Mouse (Mus musculus) urinary bladder, postnatal 4 days (tissue): ENCODE data around the gene Zfp385c.

Experiments
- DNase-seq, 2 experiments: peaks; one replicate each; pipeline ENCODE4 v3.0.0; 2021 to 2022; ENCODE audit warnings: low spot score in 2 of 2

Gene Zfp385c

DNA sequence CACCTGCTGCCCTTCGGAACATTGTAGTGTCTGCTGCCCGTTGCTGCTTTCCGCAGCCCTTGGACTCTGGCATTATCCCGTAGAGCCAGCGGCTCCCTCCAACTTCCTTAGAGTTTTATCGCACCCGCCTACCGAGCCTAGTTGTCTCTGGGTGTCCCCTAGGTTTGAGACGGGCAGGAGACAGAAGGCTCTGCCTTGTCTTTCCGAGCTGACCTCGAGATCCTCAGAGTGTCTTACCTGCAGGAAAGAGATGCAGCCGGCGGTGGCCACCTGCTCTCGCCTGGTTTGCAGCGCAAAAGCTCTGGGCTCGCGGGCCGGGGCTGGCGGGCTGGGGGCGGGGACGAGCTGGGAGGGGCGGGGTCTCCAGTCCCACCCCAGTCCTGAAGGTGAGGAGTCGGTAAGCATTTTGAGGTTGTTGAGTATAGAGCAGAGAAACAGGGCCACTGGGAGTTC is at the start of gene Zfp385c:
Gene Zfp385c, minus strand, starts transcription at position 292 of the 453 bp plus-strand sequence.
- no peak for DNase-seq

DNA sequence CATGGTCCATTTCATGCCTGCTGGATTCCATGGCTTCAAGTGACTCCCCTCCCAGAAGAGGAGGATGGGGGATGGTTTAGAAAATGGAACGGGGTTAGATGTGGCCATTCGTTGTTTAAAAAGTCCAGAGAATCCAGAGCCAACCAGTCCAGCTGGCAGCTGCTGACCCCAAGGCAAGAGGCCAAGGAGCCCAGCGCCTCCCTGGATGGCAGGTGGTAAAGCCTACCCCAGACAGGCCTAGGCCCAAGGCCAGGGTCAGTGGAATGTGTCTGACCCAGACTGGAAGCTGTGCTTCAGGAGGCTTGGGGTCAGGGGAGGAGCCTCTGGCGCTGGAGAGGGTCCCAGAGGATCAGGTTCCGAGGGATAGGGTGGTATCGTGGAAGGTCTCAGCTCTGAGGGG is 49.1 kb upstream of the Zfp385c start:
- no peak for DNase-seq

DNA sequence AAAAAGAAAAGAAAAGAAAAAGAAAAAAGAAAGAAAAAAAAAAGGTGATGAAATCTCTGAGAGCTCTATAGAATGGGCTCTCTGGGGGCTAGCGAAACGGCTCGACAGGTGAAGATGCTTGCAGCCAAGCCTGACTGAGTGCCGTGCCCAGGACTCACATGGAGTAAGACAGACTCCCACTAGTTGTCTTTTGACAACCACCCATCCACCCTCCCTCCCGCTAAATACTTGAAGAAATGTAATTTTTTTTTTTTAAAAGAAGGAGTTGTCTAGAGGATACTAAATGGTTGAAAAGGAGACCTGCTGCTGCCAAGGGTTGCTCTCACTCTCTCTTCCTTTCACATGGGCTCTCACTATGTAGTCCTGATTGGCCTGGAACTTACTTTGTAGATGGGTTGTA is 46.5 kb upstream of the Zfp385c start:
- DNase-seq = no peak

DNA sequence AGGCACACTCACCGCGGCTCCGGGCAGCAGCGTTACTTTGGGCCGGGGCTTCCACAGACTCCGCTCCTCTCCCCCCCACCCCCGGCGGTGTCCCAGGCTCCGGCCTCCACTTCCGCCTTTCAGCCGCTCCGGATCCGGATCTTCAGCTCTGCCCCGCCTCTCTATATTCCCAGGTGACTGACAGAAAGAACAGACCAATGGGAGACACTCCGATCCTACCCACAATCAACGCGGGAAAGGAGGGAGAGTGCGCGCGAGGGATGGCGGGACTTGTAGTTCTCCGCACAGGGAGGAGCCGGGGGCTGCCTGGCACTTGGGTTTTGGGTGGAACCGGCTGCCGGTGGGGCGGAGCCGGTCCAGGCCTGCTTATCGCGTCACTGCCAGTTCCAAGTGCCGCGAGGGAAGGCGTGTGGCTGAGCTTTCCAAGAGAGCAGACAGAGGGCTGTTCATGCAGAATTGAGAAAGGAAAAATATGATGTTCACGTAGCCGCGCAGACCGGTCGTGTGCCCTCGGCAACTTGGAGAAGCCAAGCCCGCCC is 45.9 kb upstream of the Zfp385c start, which contains the start of gene Rab5c:
Gene Rab5c, minus strand, starts transcription at position 150 of the 539 bp plus-strand sequence.
- peak; percentile 97 to 99 for DNase-seq

DNA sequence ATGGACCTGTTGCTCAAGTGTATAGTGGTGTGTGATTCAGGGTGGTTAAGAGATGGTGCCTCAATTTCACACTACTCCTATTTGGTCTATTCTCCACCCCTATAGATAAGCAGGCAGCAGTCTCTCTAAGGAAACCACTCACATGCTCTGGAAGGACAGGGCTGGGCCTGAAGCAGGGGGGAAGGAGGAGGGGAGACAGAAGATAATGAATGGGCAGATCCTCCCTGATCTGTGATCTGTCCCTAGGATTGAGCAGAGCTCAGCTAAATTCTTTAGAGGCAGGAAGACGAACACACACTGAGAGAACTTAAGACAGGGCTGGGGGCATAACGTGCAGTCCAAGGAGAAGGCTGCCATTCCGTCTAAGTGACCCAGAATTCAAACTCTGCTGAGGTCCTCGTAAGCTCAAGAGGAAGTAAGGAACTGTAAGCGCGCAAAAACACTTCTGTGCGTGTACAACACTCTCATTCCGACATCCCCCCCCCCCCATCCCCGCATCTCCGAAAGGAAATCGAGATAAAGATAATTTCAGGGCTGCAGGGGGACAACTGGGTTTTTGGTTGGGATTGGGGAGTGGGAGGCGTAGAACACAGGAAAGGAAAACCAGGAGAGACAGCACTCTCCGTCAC is 45.0 kb upstream of the Zfp385c start:
- no peak for DNase-seq

DNA sequence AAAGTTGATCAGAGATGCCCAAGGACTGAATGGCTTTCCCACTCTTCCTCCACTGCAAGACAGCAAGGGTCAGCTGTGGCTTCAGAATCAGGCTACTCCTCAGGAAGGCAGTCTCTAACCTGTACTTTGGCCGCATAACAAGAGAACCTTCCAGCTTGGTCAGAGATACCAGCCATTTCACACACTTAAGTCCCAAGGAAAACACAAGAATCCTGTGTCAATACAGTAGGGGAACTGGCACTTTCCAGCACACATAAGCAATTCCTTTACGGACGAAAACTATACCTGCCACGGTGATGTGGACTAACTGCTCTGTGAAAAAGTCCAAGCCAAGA is 44.5 kb upstream of the Zfp385c start:
- no peak for DNase-seq

DNA sequence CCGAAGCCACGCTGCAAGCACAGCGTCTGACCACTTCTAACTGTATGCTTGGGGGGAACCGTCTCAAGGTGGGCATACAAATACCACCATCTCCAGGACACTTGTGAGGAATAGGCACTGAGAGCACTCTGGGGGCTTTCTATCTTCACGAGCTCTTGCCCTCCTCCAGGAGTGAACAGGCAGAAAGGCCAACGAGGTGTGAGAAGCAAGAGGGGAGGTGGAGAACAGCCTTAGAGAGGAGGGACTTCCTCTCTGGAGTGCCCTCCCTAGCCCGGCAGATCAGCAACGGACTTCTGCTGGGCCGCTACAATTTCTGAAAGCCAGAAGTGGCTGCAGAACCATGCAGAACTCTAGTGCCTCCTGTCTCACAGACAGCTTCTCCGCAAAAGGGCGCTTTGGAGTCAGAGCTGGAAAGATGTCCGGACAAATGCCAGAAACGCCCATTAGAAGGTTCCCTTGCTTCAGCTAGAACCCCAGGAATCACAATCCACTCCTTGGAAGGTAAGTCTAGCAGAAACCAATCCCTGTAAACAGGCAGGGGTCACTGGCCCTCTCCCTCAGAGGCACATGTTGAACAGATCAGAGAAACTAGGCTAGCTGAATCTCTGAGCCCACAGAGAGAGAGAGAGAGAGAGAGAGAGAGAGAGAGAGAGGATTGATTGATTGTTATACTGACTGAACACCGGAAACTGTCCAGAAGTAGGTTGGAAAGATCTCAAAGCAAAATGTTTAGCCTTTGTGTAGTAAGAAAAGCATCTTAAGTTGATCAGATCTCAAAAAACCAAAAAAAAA is 43.9 kb upstream of the Zfp385c start:
- DNase-seq = no peak

DNA sequence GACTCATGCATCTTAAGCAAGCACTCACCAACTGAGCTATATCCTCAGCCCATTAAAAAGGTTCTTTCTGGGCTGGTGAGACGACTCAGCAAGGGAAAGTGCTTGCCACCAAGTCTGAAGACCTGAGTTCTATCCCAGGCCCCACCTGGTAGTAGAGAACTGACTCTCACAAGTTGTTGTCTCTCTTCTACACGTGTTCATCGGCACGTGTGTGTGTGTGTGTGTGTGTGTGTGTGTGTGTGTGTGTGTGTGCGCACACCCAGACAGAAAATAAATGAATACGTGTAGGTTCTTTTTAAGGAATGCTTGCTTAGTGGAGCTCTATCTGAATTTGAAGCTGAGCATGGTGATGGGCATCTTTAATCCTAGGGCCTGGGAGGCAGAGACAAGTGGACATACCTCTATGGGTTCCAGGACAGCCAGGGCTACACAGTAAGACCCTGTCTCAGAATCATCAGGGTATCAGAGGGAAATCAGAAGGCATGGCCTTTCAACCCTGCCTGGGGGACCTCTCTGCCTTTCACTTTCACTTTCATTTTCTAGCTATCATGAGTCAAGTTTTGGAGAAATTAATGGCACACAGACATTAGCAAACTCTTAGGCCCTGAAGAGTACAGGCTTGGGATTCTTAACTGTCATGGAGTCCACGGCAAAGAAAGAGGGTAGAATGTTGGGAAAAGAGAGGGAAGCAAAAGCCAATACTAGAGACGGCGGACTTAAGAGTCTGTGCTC is 43.0 kb upstream of the Zfp385c start:
- DNase-seq = no peak

DNA sequence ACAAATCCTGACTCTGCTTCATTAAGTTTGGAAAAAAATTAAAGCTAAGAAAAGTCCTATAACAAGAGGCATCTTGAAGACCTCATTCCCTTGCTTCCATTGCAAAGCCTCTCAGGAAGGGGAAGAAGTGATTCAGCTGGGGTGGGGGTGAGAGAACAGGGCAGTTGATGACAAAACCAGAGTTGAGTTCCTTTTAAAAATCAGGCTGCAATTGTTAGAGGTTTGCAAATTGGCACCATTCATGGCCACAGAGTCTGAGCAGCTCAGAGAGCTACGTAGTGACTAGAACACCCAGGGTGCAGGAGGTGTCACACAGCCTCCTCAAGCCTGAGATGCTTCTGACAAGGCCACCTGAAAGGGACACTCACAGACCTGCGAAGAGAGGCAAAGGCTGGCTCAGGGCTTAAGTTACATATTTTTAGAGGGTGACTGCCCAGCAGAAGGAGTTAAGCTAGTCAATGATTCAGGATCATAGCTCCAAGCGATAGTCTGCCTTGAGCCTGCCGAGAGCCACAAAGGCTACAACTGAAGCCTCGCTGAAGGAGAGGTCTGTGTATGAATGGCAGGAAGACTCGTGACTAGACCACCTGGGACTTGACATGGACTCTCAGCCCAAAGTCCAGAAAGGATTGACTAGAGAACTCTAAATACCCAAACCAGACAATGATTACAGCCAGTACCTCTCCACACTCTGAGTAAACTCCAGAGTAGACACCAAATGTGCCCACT is 38.4 kb upstream of the Zfp385c start:
- DNase-seq = no peak

DNA sequence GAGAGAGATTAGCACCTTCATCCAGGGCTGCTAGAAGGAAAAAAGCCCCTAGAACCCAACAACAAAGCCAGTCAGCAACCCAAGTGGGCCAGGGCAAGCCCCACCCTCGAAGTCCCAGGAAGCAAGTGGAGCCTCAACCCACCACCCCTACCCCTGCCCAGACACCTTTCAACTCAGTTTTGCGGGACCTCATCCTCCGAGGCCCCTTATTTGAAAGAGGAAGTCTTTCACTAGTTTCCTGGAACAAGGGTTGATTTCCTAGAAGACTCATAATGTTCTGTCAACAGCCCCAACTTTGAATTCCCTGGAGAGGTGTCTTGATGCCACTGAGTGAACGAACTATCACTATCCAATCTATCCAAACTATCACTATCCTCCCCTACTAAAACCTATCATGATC is 37.7 kb upstream of the Zfp385c start:
- no peak for DNase-seq

DNA sequence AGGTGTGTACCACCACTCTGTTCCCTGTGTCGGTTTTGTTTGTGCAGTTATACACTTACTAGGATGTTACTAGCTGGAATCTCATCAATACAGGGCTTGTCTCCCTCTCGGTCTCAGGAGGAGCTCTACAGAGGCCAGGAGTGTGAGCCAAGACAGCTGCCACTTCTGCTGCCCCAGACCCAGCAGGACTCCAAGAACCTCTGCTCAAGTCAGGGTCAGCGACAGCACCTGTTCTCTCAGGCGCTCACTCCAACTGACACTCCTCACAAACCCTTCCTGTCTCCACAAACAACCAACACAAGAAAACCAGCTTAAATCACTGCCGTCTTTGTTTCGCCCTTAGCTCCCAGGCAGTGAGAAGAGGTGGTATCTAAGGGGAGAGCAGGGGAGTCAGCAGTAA is 36.3 kb upstream of the Zfp385c start:
- DNase-seq = no peak

DNA sequence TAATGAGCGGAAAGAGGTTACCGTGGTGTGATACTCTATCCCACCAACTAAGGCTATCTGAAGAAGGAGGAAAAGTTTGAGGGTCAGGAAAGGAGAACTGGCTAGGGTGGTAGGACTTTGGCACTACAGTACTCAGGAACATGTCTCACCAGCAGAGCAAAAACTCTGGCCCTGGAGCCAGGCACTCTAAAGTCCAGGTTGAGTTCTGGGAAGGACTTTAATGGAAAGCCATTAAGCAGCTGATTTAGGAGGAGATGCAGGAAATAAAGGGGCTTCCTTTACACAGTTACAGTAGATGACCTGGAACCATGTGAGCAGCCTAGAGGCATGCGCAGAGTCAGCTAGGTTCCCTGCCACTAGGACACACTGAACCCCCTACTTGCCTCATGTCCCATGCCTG is 34.9 kb upstream of the Zfp385c start:
- no peak for DNase-seq

DNA sequence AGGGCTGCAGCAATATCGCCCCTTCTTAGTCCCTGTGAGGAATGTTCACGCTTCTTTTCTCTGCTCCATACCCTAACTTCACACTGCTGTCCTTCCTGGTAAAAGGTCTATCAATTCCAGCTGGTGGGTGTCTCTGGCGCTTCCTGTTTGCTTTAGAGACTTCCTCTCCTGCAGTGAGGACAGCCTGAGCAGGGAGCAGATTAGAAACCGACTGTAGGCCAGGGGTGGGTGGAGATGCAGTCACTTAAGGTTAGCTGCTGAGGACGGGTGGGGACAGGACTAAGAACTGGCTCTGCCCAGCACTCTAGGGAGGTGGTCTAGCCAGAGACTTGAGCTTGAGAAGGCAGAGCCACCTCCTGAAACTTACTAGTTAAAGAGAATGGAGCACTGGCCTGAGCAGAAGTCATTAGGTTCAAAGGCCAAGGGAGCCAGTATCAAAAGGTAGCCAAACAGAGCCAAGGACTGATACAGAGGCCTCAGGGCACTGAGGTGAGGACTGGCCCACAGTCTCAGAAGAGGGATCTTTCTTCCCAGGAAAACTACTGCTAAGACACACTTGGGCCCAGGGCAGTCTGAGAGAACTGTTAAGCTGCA is 32.8 kb upstream of the Zfp385c start:
- DNase-seq = no peak

DNA sequence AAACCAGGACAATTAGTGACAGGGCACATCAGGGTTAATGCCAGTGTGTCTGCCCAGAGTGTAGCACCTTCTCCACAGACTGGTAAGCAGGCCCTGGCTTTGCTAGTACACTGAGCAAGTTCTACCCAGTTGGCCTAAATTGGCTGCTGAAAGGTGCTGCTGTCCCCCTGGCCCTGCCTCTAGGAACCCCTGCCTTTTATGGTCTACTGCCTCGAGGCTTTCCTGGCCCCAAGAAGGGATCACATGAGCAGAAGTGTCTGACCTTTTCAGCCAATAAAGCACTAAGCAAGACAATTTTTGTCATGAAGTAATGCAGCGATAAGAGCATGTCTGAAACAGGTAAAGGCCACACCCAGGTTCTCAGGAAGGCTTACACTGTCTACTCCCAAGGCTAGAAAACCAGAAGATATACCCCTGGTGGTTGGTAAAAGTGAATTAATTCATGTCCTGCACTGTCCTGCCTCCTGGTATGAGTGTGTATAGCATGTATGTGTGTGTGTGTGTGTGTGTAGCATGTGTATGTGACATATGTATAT is 30.3 kb upstream of the Zfp385c start:
- DNase-seq = no peak

DNA sequence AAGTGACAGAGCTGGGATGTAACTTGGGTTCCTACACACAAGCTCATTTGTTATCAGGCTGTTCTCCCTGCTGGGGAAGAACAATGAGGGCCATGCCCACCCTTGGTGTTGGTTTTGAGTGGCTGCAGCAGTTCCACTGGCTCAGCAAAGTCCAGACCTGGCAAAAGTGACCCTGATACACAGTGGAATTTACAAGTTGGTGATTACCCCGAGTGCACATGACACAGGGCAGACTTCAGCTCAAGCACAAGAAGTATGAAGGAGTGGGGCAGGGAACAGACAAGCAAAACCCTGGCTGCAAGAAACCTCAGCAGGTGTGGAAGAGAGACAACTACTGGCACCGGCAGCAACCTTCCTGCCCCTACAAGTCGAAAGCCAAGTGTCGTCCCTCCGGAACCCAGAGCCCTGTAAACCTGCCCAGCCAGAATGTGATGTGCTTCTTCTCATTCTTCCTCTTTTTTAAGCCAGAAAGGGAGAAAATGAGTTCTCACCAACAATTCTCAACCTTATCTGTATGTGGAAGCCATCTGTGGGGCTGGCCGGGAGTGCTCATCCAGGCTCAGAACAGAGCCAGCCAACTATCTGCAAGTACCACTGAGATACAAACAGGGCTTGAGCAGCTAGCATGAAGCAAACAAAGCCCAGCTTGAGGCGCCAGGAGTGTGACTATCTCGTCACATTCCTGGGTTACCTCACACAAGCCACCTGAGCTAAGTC is 29.7 kb upstream of the Zfp385c start:
- DNase-seq = no peak

DNA sequence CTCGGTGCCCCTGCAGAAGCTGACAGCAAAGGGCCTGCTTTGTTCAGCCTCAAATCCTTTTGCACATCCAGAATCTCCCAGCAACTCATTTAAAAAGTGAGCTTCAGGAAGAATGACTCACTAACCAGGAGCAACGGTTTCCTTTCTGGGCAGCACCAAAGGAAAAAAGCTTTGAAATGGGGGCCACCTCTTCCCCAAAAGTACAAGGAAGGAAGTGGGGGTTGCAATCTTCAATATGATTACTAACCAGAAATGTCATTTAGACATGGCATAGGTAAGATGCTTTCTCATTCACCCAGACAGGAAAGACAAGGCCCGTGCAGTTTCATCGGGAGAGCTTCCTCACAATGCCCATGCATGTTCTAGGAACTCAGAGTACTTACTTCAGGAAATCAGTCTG is 29.0 kb upstream of the Zfp385c start:
- no peak for DNase-seq

DNA sequence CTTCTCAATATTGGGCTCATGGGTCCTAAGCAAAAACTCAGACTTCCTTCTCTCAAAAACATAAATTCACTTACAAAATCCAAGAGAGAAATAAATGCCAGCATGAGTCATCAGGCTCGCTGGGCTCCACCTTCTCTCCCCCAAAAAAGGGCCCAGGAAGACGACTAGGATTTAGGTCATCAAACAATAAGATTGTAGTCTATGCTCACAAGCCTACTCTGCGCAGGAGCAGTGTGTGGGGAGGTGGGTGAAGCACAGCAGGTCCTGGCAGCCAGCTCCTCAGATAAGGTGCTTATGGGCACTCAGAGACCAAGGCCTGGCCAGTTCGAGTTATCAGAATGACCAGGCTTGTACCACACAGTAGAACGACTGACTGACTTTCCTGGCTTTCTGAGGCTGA is 28.1 kb upstream of the Zfp385c start:
- no peak for DNase-seq

DNA sequence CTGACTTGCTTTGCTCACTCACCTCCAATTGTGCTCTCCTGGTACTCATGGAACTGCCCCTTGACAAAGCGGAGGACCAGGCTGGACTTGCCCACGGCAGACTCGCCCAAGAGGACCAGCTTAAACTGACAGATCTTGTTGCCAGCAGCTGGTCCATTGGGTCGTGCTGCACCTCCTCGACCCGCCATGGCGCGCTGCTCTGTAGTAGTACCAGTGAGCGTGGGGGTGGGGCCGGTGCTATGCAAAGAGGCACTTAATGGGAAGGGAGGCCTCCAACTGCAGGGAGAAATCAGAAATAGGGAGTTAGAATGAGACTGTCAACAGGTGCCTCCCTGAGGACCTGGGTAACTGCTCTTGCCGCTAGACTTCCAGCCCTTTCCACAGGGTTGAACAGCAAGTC is 27.6 kb upstream of the Zfp385c start:
- DNase-seq = no peak

DNA sequence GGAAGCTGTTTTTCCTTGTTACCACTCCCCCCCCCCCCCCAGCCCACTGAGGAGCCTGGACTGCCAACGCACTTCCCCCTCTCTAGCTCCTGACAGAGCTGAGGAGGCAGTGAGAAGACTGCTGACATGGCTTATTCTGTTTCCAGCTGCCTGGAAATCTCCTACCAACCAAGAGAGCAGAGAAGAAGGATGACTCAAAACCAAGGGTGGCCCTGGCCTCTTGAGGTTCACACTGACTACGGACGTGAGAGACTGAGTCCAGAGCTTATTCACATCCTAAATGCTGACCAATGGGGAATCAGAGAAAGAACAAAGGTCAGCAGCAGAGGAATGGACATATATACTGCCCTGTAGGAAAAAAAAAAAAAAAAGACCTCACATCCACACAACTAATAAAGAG is 27.1 kb upstream of the Zfp385c start:
- no peak for DNase-seq

DNA sequence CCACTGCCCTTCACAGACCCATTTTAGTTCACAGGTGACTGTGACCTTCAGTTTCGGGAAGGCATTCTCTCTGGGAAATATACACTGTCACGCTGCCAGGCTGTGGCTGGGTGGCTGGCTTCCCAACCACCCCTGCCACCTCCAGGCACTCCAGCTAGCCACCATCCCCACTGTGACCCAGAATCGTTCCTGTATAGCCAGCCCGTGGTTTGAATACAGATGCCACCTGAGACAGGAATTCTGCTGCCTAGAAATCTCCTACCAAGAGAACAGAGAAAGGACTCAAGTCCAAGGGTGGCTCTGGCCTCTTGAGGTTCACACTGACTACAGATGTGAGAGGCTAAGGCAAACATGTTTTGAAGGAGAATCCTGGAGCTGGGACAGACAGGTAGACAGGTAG is 26.6 kb upstream of the Zfp385c start:
- DNase-seq = no peak

DNA sequence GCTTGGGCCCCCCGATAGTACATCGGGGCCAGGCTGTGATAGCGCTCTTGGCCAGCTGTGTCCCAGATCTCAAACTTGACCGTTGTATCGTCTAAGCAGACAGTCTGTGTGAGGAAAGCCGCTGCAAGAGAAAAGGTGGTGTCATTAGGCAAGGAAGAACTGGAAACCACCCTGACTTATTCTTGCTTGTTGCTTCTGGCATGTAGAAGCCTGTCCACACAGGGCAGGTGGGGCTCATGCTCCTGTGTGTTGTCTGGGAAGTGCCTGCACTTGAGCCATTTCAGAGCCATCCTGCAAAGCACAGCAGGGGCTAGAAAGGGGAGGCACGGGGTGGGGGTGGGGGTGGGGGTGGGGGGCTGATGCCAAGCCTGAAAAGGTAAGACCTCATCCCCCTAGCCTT is 26.2 kb upstream of the Zfp385c start:
- DNase-seq = no peak
